Mouse (Mus musculus): ENCODE data around the gene Ubr7. TPM values are rescaled to one million over a fixed set of nuclear protein-coding genes. Genes with fewer than 3 reads are reported as not detected.

Gene Ubr7
- polyA plus RNA-seq, 1 experiment from 2014 or later, result 36.8 TPM

- no peak overlapping the region for H3K4me3 ChIP-seq (replicated peaks)
- 95% methylated on average over 5 of the region's 5 CpGs for WGBS
- no peak overlapping the region for H3K9ac ChIP-seq
- H3K27me3 ChIP-seq (replicated peaks), result no peaks in the 10 kb centered on the region
- H3K9me3 ChIP-seq, result no peaks in the 10 kb centered on the region
- H3K36me3 ChIP-seq, result peaks cover 13% of the 10 kb centered on the region
- no peak overlapping the region for H3K4me2 ChIP-seq (replicated peaks)
- no peak overlapping the region for H3K27ac ChIP-seq
- ATAC-seq, result no peak
- no peaks in the 10 kb centered on the region for H3K4me1 ChIP-seq (replicated peaks)
Measured at GRCm38 (mm10) chr12:102782841-102783240, 25.1 kb downstream of the Ubr7 start.

GRCm38 (mm10) chr12:102784899-102785592 lies 27.3 kb downstream of the Ubr7 start:
- H3K4me1 ChIP-seq (replicated peaks), result no peaks in the 10 kb centered on the region
- peaks cover 19% of the 10 kb centered on the region for H3K36me3 ChIP-seq
- no peak overlapping the region for H3K4me2 ChIP-seq (replicated peaks)
- no peak overlapping the region for H3K27ac ChIP-seq
- no peaks in the 10 kb centered on the region for H3K27me3 ChIP-seq (replicated peaks)
- no peak for ATAC-seq
- no peak overlapping the region for H3K4me3 ChIP-seq (replicated peaks)
- H3K9me3 ChIP-seq, result no peaks in the 10 kb centered on the region
- 81% methylated on average over 19 of the region's 19 CpGs for WGBS
- no peak overlapping the region for H3K9ac ChIP-seq

- Histone ChIP-seq H3K27me3 (replicated peaks) (no peaks in the 10 kb centered on the region), H3K9me3 (no peaks in the 10 kb centered on the region), H3K4me2 (replicated peaks) (no peak overlapping the region), H3K9ac (no peak overlapping the region), H3K36me3 (peaks cover 24% of the 10 kb centered on the region), H3K27ac (no peak overlapping the region), H3K4me1 (replicated peaks) (no peaks in the 10 kb centered on the region), H3K4me3 (replicated peaks) (no peak overlapping the region)
- no peak for ATAC-seq
- WGBS, result 82% methylated on average over 5 of the region's 5 CpGs
Measured at GRCm38 (mm10) chr12:102785593-102785985, 27.8 kb downstream of the Ubr7 start.

GRCm38 (mm10) chr12:102787927-102788326 lies 30.2 kb downstream of the Ubr7 start:
- Histone ChIP-seq H3K9ac (no peak overlapping the region), H3K9me3 (no peaks in the 10 kb centered on the region), H3K4me2 (replicated peaks) (no peak overlapping the region), H3K4me1 (replicated peaks) (no peaks in the 10 kb centered on the region), H3K36me3 (peaks cover 31% of the 10 kb centered on the region), H3K27me3 (replicated peaks) (no peaks in the 10 kb centered on the region), H3K4me3 (replicated peaks) (no peak overlapping the region), H3K27ac (no peak overlapping the region)
- WGBS, result 75% methylated on average over 7 of the region's 7 CpGs
- no peak for ATAC-seq

- Histone ChIP-seq H3K27ac (no peak overlapping the region), H3K9me3 (no peaks in the 10 kb centered on the region), H3K27me3 (replicated peaks) (no peaks in the 10 kb centered on the region), H3K9ac (no peak overlapping the region), H3K36me3 (no peaks in the 10 kb centered on the region), H3K4me1 (replicated peaks) (no peaks in the 10 kb centered on the region), H3K4me2 (replicated peaks) (no peak overlapping the region), H3K4me3 (replicated peaks) (no peak overlapping the region)
- ATAC-seq, result no peak
- WGBS, result 94% methylated on average over 2 of the region's 2 CpGs
Measured at GRCm38 (mm10) chr12:102799528-102799927, 41.8 kb downstream of the Ubr7 start.

GRCm38 (mm10) chr12:102814858-102815257 lies 57.1 kb downstream of the Ubr7 start:
- 91% methylated on average over 1 of the region's 1 CpGs for WGBS
- Histone ChIP-seq H3K4me2 (replicated peaks) (no peak overlapping the region), H3K9ac (no peak overlapping the region), H3K27ac (no peak overlapping the region), H3K4me3 (replicated peaks) (no peak overlapping the region), H3K4me1 (replicated peaks) (no peaks in the 10 kb centered on the region), H3K9me3 (no peaks in the 10 kb centered on the region), H3K36me3 (no peaks in the 10 kb centered on the region; the same call in 1 of the 2 replicates), H3K27me3 (replicated peaks) (no peaks in the 10 kb centered on the region)
- ATAC-seq, result no peak

GRCm38 (mm10) chr12:102826399-102826798 lies 68.6 kb downstream of the Ubr7 start:
- H3K9me3 ChIP-seq, result no peaks in the 10 kb centered on the region

GRCm38 (mm10) chr12:102827119-102827518 lies 69.4 kb downstream of the Ubr7 start:
- Histone ChIP-seq H3K9ac (no peak overlapping the region), H3K27me3 (replicated peaks) (no peaks in the 10 kb centered on the region), H3K4me2 (replicated peaks) (no peak overlapping the region), H3K36me3 (no peaks in the 10 kb centered on the region), H3K9me3 (no peaks in the 10 kb centered on the region), H3K27ac (no peak overlapping the region), H3K4me1 (replicated peaks) (no peaks in the 10 kb centered on the region), H3K4me3 (replicated peaks) (no peak overlapping the region)
- no peak for ATAC-seq
- 79% methylated on average over 1 of the region's 1 CpGs for WGBS

More at GRCm38 (mm10) chr12:102826399-102826798, 68.6 kb downstream of the Ubr7 start:
- H3K4me1 ChIP-seq (replicated peaks), result no peaks in the 10 kb centered on the region
- no peak overlapping the region for H3K9ac ChIP-seq
- H3K27ac ChIP-seq, result no peak overlapping the region
- H3K36me3 ChIP-seq, result no peaks in the 10 kb centered on the region
- H3K4me2 ChIP-seq (replicated peaks), result no peak overlapping the region
- WGBS, result 82% methylated on average over 1 of the region's 1 CpGs
- 0 out of 2 replicates have a peak, but pooled peaks have one; percentile 63 for ATAC-seq
- no peaks in the 10 kb centered on the region for H3K27me3 ChIP-seq (replicated peaks)
- H3K4me3 ChIP-seq (replicated peaks), result no peak overlapping the region

Other genes starting within 250 kb of the Ubr7 start
- gene Chga, start 203.0 kb upstream of the Ubr7 start, polyA plus RNA-seq (2015; fragmentation: Nextera tagmentation; extraction: Ambion mirVana), result 26.2 and 27.3 TPM in 2 replicates
- 39.1 and 40.1 TPM in 2 replicates for gene Itpk1, start 53.0 kb upstream of the Ubr7 start, polyA plus RNA-seq (2015; fragmentation: Nextera tagmentation; extraction: Ambion mirVana)
- 20.5 and 23.1 TPM in 2 replicates for gene Moap1, start 14.3 kb upstream of the Ubr7 start, polyA plus RNA-seq (2015; fragmentation: Nextera tagmentation; extraction: Ambion mirVana)
- gene Tmem251, start 14.2 kb upstream of the Ubr7 start, polyA plus RNA-seq (2015; fragmentation: Nextera tagmentation; extraction: Ambion mirVana), result 15.3 and 16.3 TPM in 2 replicates
- not detected in 2 replicates for gene Gm28051, start 202 bp upstream of the Ubr7 start, polyA plus RNA-seq (2015; fragmentation: Nextera tagmentation; extraction: Ambion mirVana)
- 30.8 and 31.2 TPM in 2 replicates for gene Gon7, start 164 bp upstream of the Ubr7 start, polyA plus RNA-seq (2015; fragmentation: Nextera tagmentation; extraction: Ambion mirVana)
- gene Gm20604, start 705 bp downstream of the Ubr7 start, polyA plus RNA-seq (2015; fragmentation: Nextera tagmentation; extraction: Ambion mirVana), result 18.7 and 21.0 TPM in 2 replicates
- 15.0 and 15.9 TPM in 2 replicates for gene Btbd7, start 120.5 kb downstream of the Ubr7 start, polyA plus RNA-seq (2015; fragmentation: Nextera tagmentation; extraction: Ambion mirVana)
- gene Cox8c, start 141.3 kb downstream of the Ubr7 start, polyA plus RNA-seq (2015; fragmentation: Nextera tagmentation; extraction: Ambion mirVana), result not detected in 2 replicates
- gene Unc79, start 190.9 kb downstream of the Ubr7 start, polyA plus RNA-seq (2015; fragmentation: Nextera tagmentation; extraction: Ambion mirVana), result 0.28 and 0.59 TPM in 2 replicates